ENCODE assay signal across 23 mouse cellular contexts in genomic region chr4:65821070-65821469, GRCm38 (mm10).
DNase-seq lines count a peak whose midpoint lies in the region; ATAC-seq lines count a peak whose summit lies in the region.
"Had no signal": no experiment of that assay in that cellular context is flagged by ENCODE, and none has a peak within 500 bp of the region (broad histone marks: within the 10 kb centered on the region; RNA-seq: fewer than 3 reads in every experiment).

No protein-coding gene starts in this region.

- H3K27ac ChIP-seq in heart, embryonic 15.5 days, result peak overlapping the region; percentile 66
- H3K27ac ChIP-seq in heart, embryonic 10.5 days, result no peak overlapping the region
- no peak overlapping the region for H3K27ac ChIP-seq in limb, embryonic 11.5 days (replicated peaks; ENCODE audit: low read depth, low read length)
- H3K27ac ChIP-seq in limb, embryonic 10.5 days, result no peak overlapping the region
- H3K27ac ChIP-seq: embryonic facial prominence, embryonic 13.5 days; forebrain, embryonic 13.5 days; hindbrain, embryonic 13.5 days; hindbrain, postnatal 0 days had no signal

- 28% methylated on average over 2 of the region's 2 CpGs for WGBS in heart, embryonic 15.5 days
- 80% methylated on average over 2 of the region's 2 CpGs for WGBS in heart, embryonic 10.5 days
- 85% methylated on average over 2 of the region's 2 CpGs for WGBS in limb, embryonic 11.5 days
- WGBS in limb, embryonic 10.5 days, result 80% methylated on average over 2 of the region's 2 CpGs

- H3K9ac ChIP-seq in heart, embryonic 15.5 days, result no peak overlapping the region
- no peak overlapping the region for H3K9ac ChIP-seq in limb, embryonic 11.5 days (ENCODE audit: low read length)
- H3K9ac ChIP-seq: embryonic facial prominence, embryonic 13.5 days; forebrain, embryonic 13.5 days; forebrain, postnatal 0 days; hindbrain, embryonic 13.5 days had no signal

- no peaks in the 10 kb centered on the region for H3K9me3 ChIP-seq in heart, embryonic 15.5 days (replicated peaks)
- no peaks in the 10 kb centered on the region for H3K9me3 ChIP-seq in heart, embryonic 10.5 days
- H3K9me3 ChIP-seq in limb, embryonic 11.5 days (ENCODE audit: control insufficient read depth, low read length), result no peaks in the 10 kb centered on the region
- no peaks in the 10 kb centered on the region for H3K9me3 ChIP-seq in limb, embryonic 10.5 days (replicated peaks)
- H3K9me3 ChIP-seq: embryonic facial prominence, embryonic 13.5 days; forebrain, embryonic 13.5 days; G1E; hindbrain, embryonic 13.5 days had no signal

- H3K4me3 ChIP-seq in heart, embryonic 15.5 days, result no peak overlapping the region
- H3K4me3 ChIP-seq in heart, embryonic 10.5 days, result no peak overlapping the region
- no peak overlapping the region for H3K4me3 ChIP-seq in limb, embryonic 11.5 days (ENCODE audit: low read depth, low read length)
- no peak overlapping the region for H3K4me3 ChIP-seq in limb, embryonic 10.5 days
- H3K4me3 ChIP-seq: embryonic facial prominence, embryonic 13.5 days; forebrain, embryonic 13.5 days; hindbrain, embryonic 13.5 days had no signal

- ATAC-seq in cerebellum, adult (ENCODE audit: insufficient number of reproducible peaks, low FRiP score, low TSS enrichment), result 0 out of 2 replicates have a peak, but pooled peaks have one; percentile 31
- peak; percentile 43; the same call in 1 of the 2 replicates for ATAC-seq in heart, embryonic 15.5 days (replicated peaks; ENCODE audit: insufficient number of reproducible peaks, insufficient read depth, low FRiP score, low read depth)
- no peak for ATAC-seq in limb, embryonic 11.5 days (ENCODE audit: insufficient number of reproducible peaks, low FRiP score, low TSS enrichment, low read depth)
- ATAC-seq: activated CD4-positive, CD25-positive, alpha-beta regulatory T cell, adult 4 months; CD4-positive, CD25-positive, alpha-beta regulatory T cell, adult 4 months; forebrain, postnatal 0 days; hindbrain, postnatal 0 days had no signal

- DNase-seq in cerebellum, postnatal 36 days, result no peak
- DNase-seq in heart, embryonic 10.5 days (ENCODE audit: low spot score), result no peak
- peak; percentile 12 for DNase-seq in limb, embryonic 11.5 days (ENCODE audit: low spot score)
- no peak for DNase-seq in limb, embryonic 10.5 days (ENCODE audit: low spot score)
- peak; percentile 29 for DNase-seq in retina, postnatal 1 day
- no peak for DNase-seq in retina, embryonic 14.5 days (ENCODE audit: low spot score)
- DNase-seq: adrenal gland, postnatal 25 days; B cell, adult 2 months; cerebellum, adult 11 months; cerebellum, adult 8-10 months; cerebellum, postnatal 14 days; forebrain, postnatal 0 days; gastrocnemius, postnatal 14 days; kidney, adult 11 months had no signal

- H3K4me2 ChIP-seq in heart, embryonic 15.5 days, result no peak overlapping the region
- no peak overlapping the region for H3K4me2 ChIP-seq in limb, embryonic 11.5 days (ENCODE audit: low read depth, severe bottlenecking)
- H3K4me2 ChIP-seq: embryonic facial prominence, embryonic 13.5 days; forebrain, embryonic 13.5 days; hindbrain, embryonic 13.5 days had no signal

- peaks cover 16% of the 10 kb centered on the region for H3K4me1 ChIP-seq in heart, embryonic 15.5 days (replicated peaks)
- no peaks in the 10 kb centered on the region for H3K4me1 ChIP-seq in heart, embryonic 10.5 days
- no peaks in the 10 kb centered on the region for H3K4me1 ChIP-seq in limb, embryonic 11.5 days (ENCODE audit: control insufficient read depth, insufficient read depth, low read length)
- no peaks in the 10 kb centered on the region for H3K4me1 ChIP-seq in limb, embryonic 10.5 days

- no peaks in the 10 kb centered on the region for H3K36me3 ChIP-seq in heart, embryonic 15.5 days
- H3K36me3 ChIP-seq in heart, embryonic 10.5 days, result no peaks in the 10 kb centered on the region
- H3K36me3 ChIP-seq in limb, embryonic 11.5 days (ENCODE audit: control insufficient read depth, insufficient read depth, low read length), result no peaks in the 10 kb centered on the region
- H3K36me3 ChIP-seq in limb, embryonic 10.5 days, result no peaks in the 10 kb centered on the region
- H3K36me3 ChIP-seq: embryonic facial prominence, embryonic 13.5 days; G1E; hindbrain, embryonic 13.5 days had no signal

- H3K27me3 ChIP-seq in heart, embryonic 15.5 days, result no peaks in the 10 kb centered on the region
- H3K27me3 ChIP-seq in heart, embryonic 10.5 days (ENCODE audit: insufficient read depth, poor library complexity, severe bottlenecking), result no peaks in the 10 kb centered on the region
- no peaks in the 10 kb centered on the region for H3K27me3 ChIP-seq in limb, embryonic 11.5 days (ENCODE audit: control insufficient read depth, insufficient read depth, low read length)
- no peaks in the 10 kb centered on the region for H3K27me3 ChIP-seq in limb, embryonic 10.5 days (ENCODE audit: low read depth, poor library complexity, severe bottlenecking)
- H3K27me3 ChIP-seq: embryonic facial prominence, embryonic 13.5 days; forebrain, embryonic 13.5 days; hindbrain, embryonic 13.5 days had no signal

Comparison
In these comparisons a context has a peak if more than half of its experiments do, and no peak if none do; other contexts are left out.
1. DNase-seq: peak in limb, embryonic 11.5 days (single experiment) and retina, postnatal 1 day (single experiment); none in cerebellum, postnatal 36 days (0 of 2), heart, embryonic 10.5 days (single experiment), limb, embryonic 10.5 days (single experiment) and retina, embryonic 14.5 days (single experiment).